Mouse (Mus musculus): ENCODE data around the gene Timm8a2. TPM values are rescaled to one million over a fixed set of nuclear protein-coding genes. Genes with fewer than 3 reads are reported as not detected.
A peak's percentile ranks its signal among the peaks of the same experiment; 100 is the strongest.

Timm8a2 gene
- total RNA-seq, 1 experiment from 2014 or later = not detected

GRCm38 (mm10) chr14:122079428-122079827 lies 45.0 kb downstream of the Timm8a2 start:
- ATAC-seq (replicated peaks; ENCODE audit: insufficient number of reproducible peaks, low FRiP score, low TSS enrichment, poor library complexity, severe bottlenecking) = peak; percentile 59; the same call in 1 of the 2 replicates

DNA sequence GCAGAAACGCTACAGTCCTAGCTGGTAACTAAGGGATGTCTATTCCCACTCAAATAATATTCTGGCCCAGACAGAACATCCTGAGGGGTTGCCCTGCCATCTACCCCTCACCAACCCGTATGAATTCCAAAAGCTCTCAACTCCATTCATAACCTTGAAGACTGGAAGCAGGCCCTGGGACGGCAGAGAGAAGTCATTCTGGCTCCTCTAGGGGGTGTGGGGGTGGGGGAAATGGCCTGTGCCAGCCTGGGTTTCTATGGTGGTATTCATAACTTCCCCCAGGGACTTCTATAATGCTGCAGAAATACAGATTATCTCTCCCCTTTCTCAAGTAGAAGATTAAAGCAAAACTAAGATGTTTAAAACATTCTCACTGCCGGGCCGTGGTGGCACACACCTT lies 45.4 kb downstream of the Timm8a2 start:
- ATAC-seq (replicated peaks; ENCODE audit: insufficient number of reproducible peaks, low FRiP score, low TSS enrichment, poor library complexity, severe bottlenecking) = no peak

- ATAC-seq (replicated peaks; ENCODE audit: insufficient number of reproducible peaks, low FRiP score, low TSS enrichment, poor library complexity, severe bottlenecking) = no peak
Observed at GRCm38 (mm10) chr14:122081308-122081707, 46.8 kb downstream of the Timm8a2 start.

DNA sequence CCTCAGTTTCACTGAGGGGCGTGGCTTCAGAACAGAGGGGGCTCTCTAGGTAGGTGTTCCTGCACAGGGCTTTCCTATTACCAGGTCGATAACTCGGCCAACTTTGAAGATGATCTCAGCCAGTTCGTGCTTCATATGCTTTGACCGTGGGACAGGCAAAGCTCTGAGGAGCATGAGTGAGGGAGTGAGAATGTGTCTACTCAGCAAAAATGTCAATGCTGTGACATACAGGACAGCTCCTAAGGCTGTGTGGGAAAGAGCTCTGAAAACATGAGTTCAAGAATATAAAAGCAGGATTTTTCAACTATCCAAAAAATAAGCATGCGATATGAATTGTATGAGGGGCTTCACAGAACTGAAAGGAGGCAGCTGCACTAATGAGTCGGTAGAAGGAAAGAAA lies 49.0 kb downstream of the Timm8a2 start:
- ATAC-seq (replicated peaks; ENCODE audit: insufficient number of reproducible peaks, low FRiP score, low TSS enrichment, poor library complexity, severe bottlenecking) = no peak

- ATAC-seq (replicated peaks; ENCODE audit: insufficient number of reproducible peaks, low FRiP score, low TSS enrichment, poor library complexity, severe bottlenecking) = no peak
Observed at GRCm38 (mm10) chr14:122087956-122088355, 53.5 kb downstream of the Timm8a2 start.

Other genes starting within 250 kb of the Timm8a2 start
- 1.7 to 7.5 TPM (median 3.1 TPM) in 3 replicates for gene Dock9, start 236.8 kb upstream of the Timm8a2 start, total RNA-seq (2017)
- 25.2 to 53.9 TPM (median 36.5 TPM) in 3 replicates for gene Ubac2, start 156.1 kb upstream of the Timm8a2 start, total RNA-seq (2017)
- gene Gpr18, start 118.9 kb upstream of the Timm8a2 start, total RNA-seq (2017) = 31.4 to 45.9 TPM (median 34.6 TPM) in 3 replicates
- gene Gpr183, start 69.5 kb upstream of the Timm8a2 start, total RNA-seq (2017) = 14.6 to 34.3 TPM (median 25.6 TPM) in 3 replicates
- 108 to 112 TPM (median 110 TPM) in 3 replicates for gene Tm9sf2, start 72.4 kb downstream of the Timm8a2 start, total RNA-seq (2017)
- gene Clybl, start 147.0 kb downstream of the Timm8a2 start, total RNA-seq (2017) = 2.7 to 3.4 TPM (median 3.4 TPM) in 3 replicates